Mouse (Mus musculus): ENCODE results near the gene Ptprk.

GRCm38 (mm10) chr10:28401796-28402195 lies 327.2 kb downstream of the Ptprk start:
- TF ChIP-seq POLR2A (IDR thresholded peaks at IDR 0.05; ENCODE audit: control insufficient read depth, extremely low read depth, insufficient read depth, low read length, poor library complexity) (no peak), CTCF (IDR thresholded peaks at IDR 0.05; ENCODE audit: borderline replicate concordance, control insufficient read depth, extremely low read depth, insufficient read depth, low read length, poor library complexity) (no peak)
